Mouse (Mus musculus) CH12.LX (cell line): Measurements from ENCODE around the gene Gls2. TPM values are rescaled to one million over a fixed set of nuclear protein-coding genes. Genes with fewer than 3 reads are reported as not detected.

Experiments
- DNase-seq: peaks from one replicate; pipeline ENCODE4 v3.0.0-alpha.2; 2013; ENCODE audit errors: extremely low read depth
- H3K27ac ChIP-seq: 2 replicates; pipeline ENCODE4 v1.5.1; 2012; ENCODE audit warnings: low read depth, mild to moderate bottlenecking, control low read depth, moderate library complexity; ENCODE audit not compliant: insufficient read depth
- H3K27me3 ChIP-seq: replicated peaks from 2 replicates; pipeline ENCODE3; 2012; ENCODE audit warnings: inconsistent platforms
- H3K36me3 ChIP-seq, 2 experiments: replicated peaks in 1 of 2; 2 replicates each; pipeline versions ENCODE3 to v1.6.1; 2012; ENCODE audit warnings: inconsistent platforms in 1 of 2, low read length in 1 of 2, mild to moderate bottlenecking in 1 of 2, mixed read lengths in 1 of 2, moderate library complexity in 1 of 2; ENCODE audit not compliant: control insufficient read depth in 1 of 2, insufficient read depth in 1 of 2
- H3K4me1 ChIP-seq, 2 experiments: 2 replicates each; pipeline ENCODE4 v1.6.1; 2012; ENCODE audit warnings: inconsistent platforms in 1 of 2, moderate library complexity in 1 of 2; ENCODE audit not compliant: insufficient read depth in 2 of 2, control insufficient read depth in 1 of 2
- H3K4me2 ChIP-seq: 2 replicates; pipeline ENCODE4 v1.6.1; 2012; ENCODE audit warnings: low read depth, mild to moderate bottlenecking, control low read depth; ENCODE audit not compliant: poor library complexity, insufficient read depth, severe bottlenecking
- H3K4me3 ChIP-seq, 3 experiments: fragments of 150-350 bp in 1 of 3; sonication (generic) in 1 of 3; replicated peaks in 1 of 3; 2 replicates each; pipeline versions ENCODE3 to v1.5.1; 2011 to 2012; ENCODE audit warnings: low read depth in 2 of 3, low read length in 2 of 3, mild to moderate bottlenecking in 2 of 3, moderate library complexity in 2 of 3, control low read depth in 1 of 3, improper control_type of control experiment in 1 of 3, inconsistent platforms in 1 of 3, mixed read lengths in 1 of 3; ENCODE audit not compliant: poor library complexity in 1 of 3
- H3K79me2 ChIP-seq: replicated peaks from 2 replicates; pipeline ENCODE4 v1.6.1; 2012; ENCODE audit warnings: mild to moderate bottlenecking, moderate library complexity; ENCODE audit not compliant: control insufficient read depth, poor library complexity, insufficient read depth, severe bottlenecking; ENCODE audit errors: extremely low read depth
- H3K9ac ChIP-seq: 2 replicates; pipeline ENCODE4 v1.6.1; 2012; ENCODE audit warnings: low read depth, mild to moderate bottlenecking, control low read depth, moderate library complexity; ENCODE audit not compliant: insufficient read depth
- H3K9me3 ChIP-seq: replicated peaks from 2 replicates; pipeline ENCODE3; 2012; ENCODE audit warnings: low read length, inconsistent platforms, mixed read lengths
- E2F4 ChIP-seq: IDR thresholded peaks from 2 replicates; pipeline ENCODE4 v1.6.1; 2011; ENCODE audit warnings: low read depth, low read length, improper control_type of control experiment; ENCODE audit not compliant: insufficient replicate concordance
- EP300 ChIP-seq: IDR thresholded peaks from 2 replicates; pipeline ENCODE4 v1.6.1; 2011; ENCODE audit warnings: low read length, improper control_type of control experiment
- GABPA ChIP-seq: IDR thresholded peaks from 2 replicates; pipeline ENCODE4 v1.6.1; 2012; ENCODE audit warnings: low read depth, low read length, improper control_type of control experiment, inconsistent platforms; ENCODE audit not compliant: insufficient replicate concordance
- IRF4 ChIP-seq: IDR thresholded peaks from 2 replicates; pipeline ENCODE4 v1.6.1; 2014; ENCODE audit warnings: low read depth, mild to moderate bottlenecking, inconsistent platforms, low read length, improper control_type of control experiment
- MAFK ChIP-seq: IDR thresholded peaks from 2 replicates; pipeline ENCODE4 v1.6.1; 2011; ENCODE audit warnings: low read length, improper control_type of control experiment; ENCODE audit not compliant: insufficient replicate concordance
- MAX ChIP-seq: IDR thresholded peaks from 2 replicates; pipeline ENCODE4 v1.6.1; 2011; ENCODE audit warnings: low read length, improper control_type of control experiment
- MEF2A ChIP-seq: IDR thresholded peaks from 2 replicates; pipeline ENCODE4 v1.6.1; 2014; ENCODE audit warnings: low read depth, mild to moderate bottlenecking, inconsistent platforms, low read length, improper control_type of control experiment, borderline replicate concordance
- MXI1 ChIP-seq: IDR thresholded peaks from 2 replicates; pipeline ENCODE4 v1.6.1; 2011; ENCODE audit warnings: mild to moderate bottlenecking, low read depth, low read length, improper control_type of control experiment
- PAX5 ChIP-seq: IDR thresholded peaks from 2 replicates; pipeline ENCODE4 v1.6.1; 2012; ENCODE audit warnings: low read length, inconsistent platforms, mixed read lengths
- POLR2AphosphoS2 ChIP-seq: IDR thresholded peaks from 2 replicates; pipeline ENCODE4 v1.6.1; 2011; ENCODE audit warnings: low read depth, low read length, improper control_type of control experiment
- RAD21 ChIP-seq: IDR thresholded peaks from 2 replicates; pipeline ENCODE4 v1.6.1; 2011; ENCODE audit warnings: low read depth, mild to moderate bottlenecking, low read length, improper control_type of control experiment, moderate library complexity
- SIN3A ChIP-seq: IDR thresholded peaks from 2 replicates; pipeline ENCODE4 v1.6.1; 2012; ENCODE audit warnings: low read length, improper control_type of control experiment, inconsistent platforms
- USF1 ChIP-seq: IDR thresholded peaks from 2 replicates; pipeline ENCODE4 v1.6.1; 2014; ENCODE audit warnings: low read depth, mild to moderate bottlenecking, inconsistent platforms, low read length, improper control_type of control experiment
- USF2 ChIP-seq: conservative IDR thresholded peaks from 2 replicates; pipeline ENCODE4 v1.6.1; 2011; ENCODE audit warnings: low read depth, low read length, improper control_type of control experiment
- ZNF384 ChIP-seq: IDR thresholded peaks from 2 replicates; pipeline ENCODE4 v1.6.1; 2012; ENCODE audit warnings: low read depth, low read length, improper control_type of control experiment, inconsistent platforms
- dilution Hi-C: fragments of 300-500 bp; cut with MboI; formaldehyde crosslinking; loops from 2 replicates; pipeline ENCODE4 v1.14.3; 2020; ENCODE audit warnings: low sequenced_read_pairs; ENCODE audit not compliant: extremely low pct_unique_long_range_greater_than_20kb, extremely low pct_ligation_motif_present
- in situ Hi-C: fragments of 300-500 bp; cut with MboI; formaldehyde crosslinking; loops from 3 replicates; pipeline ENCODE4 v1.14.3; 2019; ENCODE audit warnings: low sequenced_read_pairs, low pct_ligation_motif_present, low pct_unique_long_range_greater_than_20kb, mixed read lengths
- polyA plus RNA-seq: library from polyadenylated mRNA; unstranded; fragments of >175 nt; gene quantifications from 2 replicates; pipeline ENCODE4 v1.2.1, GENCODE M21; 2012; ENCODE audit warnings: low read depth; ENCODE audit not compliant: insufficient read length
- total RNA-seq, 2 experiments: library from RNA; depleted of rRNA; stranded (reverse); fragments of 300-350 nt in 1 of 2; fragments of >200 nt in 1 of 2; gene quantifications; 2 replicates each; pipeline ENCODE4 v1.2.3; 2012 to 2014

Gls2 gene
- total and polyA plus RNA-seq, 3 experiments: 0.86 to 2.2 (median 1.9) TPM

- no peak overlapping the region for H3K4me2 ChIP-seq
- H3K79me2 ChIP-seq: no peaks in the 10 kb centered on the region
- no peak overlapping the region for H3K9ac ChIP-seq
- H3K4me1 ChIP-seq: peaks cover 0 to 2% of the 10 kb centered on the region in 2 experiments; a peak in 1 of 4 replicates
- no peak overlapping the region for H3K4me3 ChIP-seq
- no peaks in the 10 kb centered on the region for H3K9me3 ChIP-seq
- in situ Hi-C loops (no loop called here), dilution Hi-C loops (no loop called here)
- DNase-seq: no peak
- no peak overlapping the region for H3K27ac ChIP-seq
- no peaks in the 10 kb centered on the region for H3K36me3 ChIP-seq
- TF ChIP-seq IRF4 (no peak), USF2 (no peak), ZNF384 (no peak), MEF2A (no peak), EP300 (no peak), MAX (no peak), RAD21 (no peak), POLR2AphosphoS2 (no peak), GABPA (no peak), PAX5 (no peak), E2F4 (no peak), MAFK (no peak), USF1 (no peak)
- H3K27me3 ChIP-seq: no peaks in the 10 kb centered on the region
Observed at GRCm38 (mm10) chr10:128225064-128225463, 30.8 kb downstream of the Gls2 start.

- H3K9ac ChIP-seq: no peak within 1 kb of the TSS
- no peaks in the 10 kb centered on the region for H3K36me3 ChIP-seq
- DNase-seq: no peak
- no peaks in the 10 kb centered on the region for H3K9me3 ChIP-seq
- H3K4me2 ChIP-seq: no peak within 1 kb of the TSS
- in situ Hi-C loops: no loop called here
- TF ChIP-seq MAFK (no peak), MXI1 (no peak), SIN3A (no peak)
- peaks cover under 1 to 2% of the 10 kb centered on the region in 2 experiments; a peak in 3 of 4 replicates for H3K4me1 ChIP-seq
- no peaks in the 10 kb centered on the region for H3K79me2 ChIP-seq
- dilution Hi-C loops: no loop called here
- H3K27me3 ChIP-seq: no peaks in the 10 kb centered on the region
- H3K27ac ChIP-seq: no peak within 1 kb of the TSS
- no peak within 1 kb of the TSS for H3K4me3 ChIP-seq
Observed at GRCm38 (mm10) chr10:128225538-128225937, 31.3 kb downstream of the Gls2 start, which contains the start of gene Mip. Mip (plus strand) TSS chr10:128225838.
